Mouse (Mus musculus): ENCODE measurements at regions not wholly inside any gene's neighbourhood (a gene's known extent, or its start where the extent isn't known, plus 50 kb on each side); places are given as distances from the start of the nearest gene placed in this dataset.

- no peak overlapping the region for H3K27ac ChIP-seq
- 83% methylated on average over 4 of the region's 4 CpGs for WGBS
These were observed 236.7 kb upstream of the Crim1 start for GRCm38 (mm10) chr17:77963358-77963757.

GRCm38 (mm10) chr17:77968510-77968909 lies 231.5 kb upstream of the Crim1 start:
- WGBS, result 92% methylated on average over 5 of the region's 5 CpGs

More at GRCm38 (mm10) chr17:77963358-77963757, 236.7 kb upstream of the Crim1 start:
- Histone ChIP-seq H3K36me3 (replicated peaks) (no peaks in the 10 kb centered on the region), H3K4me3 (no peak overlapping the region), H3K4me1 (no peaks in the 10 kb centered on the region), H3K4me2 (no peak overlapping the region), H3K9ac (no peak overlapping the region), H3K27me3 (replicated peaks) (no peaks in the 10 kb centered on the region), H3K9me3 (no peaks in the 10 kb centered on the region)
- no peak for ATAC-seq (replicated peaks)

GRCm38 (mm10) chr17:77969187-77969586 lies 230.9 kb upstream of the Crim1 start:
- no peak overlapping the region for H3K4me2 ChIP-seq
- H3K36me3 ChIP-seq (replicated peaks), result no peaks in the 10 kb centered on the region
- no peaks in the 10 kb centered on the region for H3K4me1 ChIP-seq
- no peak overlapping the region for H3K9ac ChIP-seq
- no peak overlapping the region for H3K4me3 ChIP-seq
- no peaks in the 10 kb centered on the region for H3K27me3 ChIP-seq (replicated peaks)
- H3K9me3 ChIP-seq, result no peaks in the 10 kb centered on the region
- no peak for ATAC-seq (replicated peaks)
- WGBS, result 83% methylated on average over 2 of the region's 2 CpGs
- no peak overlapping the region for H3K27ac ChIP-seq

More at GRCm38 (mm10) chr17:77968510-77968909, 231.5 kb upstream of the Crim1 start:
- H3K9ac ChIP-seq, result no peak overlapping the region
- no peaks in the 10 kb centered on the region for H3K36me3 ChIP-seq (replicated peaks)
- ATAC-seq (replicated peaks), result no peak
- H3K27me3 ChIP-seq (replicated peaks), result no peaks in the 10 kb centered on the region
- no peak overlapping the region for H3K4me2 ChIP-seq
- H3K27ac ChIP-seq, result no peak overlapping the region
- no peaks in the 10 kb centered on the region for H3K9me3 ChIP-seq
- H3K4me1 ChIP-seq, result no peaks in the 10 kb centered on the region
- no peak overlapping the region for H3K4me3 ChIP-seq
